Comparison of ENCODE assay signal across 15 mouse cellular contexts in genomic region chr4:129610026-129610425, GRCm38 (mm10). TPM values are rescaled to one million over a fixed set of nuclear protein-coding genes. Genes with fewer than 3 reads are reported as not detected.
DNase-seq lines count a peak whose midpoint lies in the region; ATAC-seq and TF ChIP-seq lines count a peak whose summit lies in the region.
"Had no signal": no experiment of that assay in that cellular context is flagged by ENCODE, and none has a peak within 500 bp of the region (broad histone marks: within the 10 kb centered on the region; RNA-seq: fewer than 3 reads in every experiment).

No protein-coding gene starts in this region.

- DNase-seq in cerebellum, adult 11-12 months, result peak; percentile 27
- DNase-seq in cerebellum, postnatal 10 days, result no peak
- DNase-seq in lung, adult 2 months, result no peak
- DNase-seq in induced T-regulatory cell, adult 2 months (ENCODE audit: low read depth), result peak; percentile 59
- peak; percentile 79 for DNase-seq in thymus, postnatal 4 days
- DNase-seq in kidney, adult 11 months, result no peak
- no peak for DNase-seq in layer of hippocampus, adult 2 months (ENCODE audit: low spot score in 2 of 2)
- DNase-seq: adrenal gland, adult 8-10 months; cerebellum, postnatal 25 days; kidney, postnatal 14 days; layer of hippocampus, postnatal 36 days had no signal

- H3K4me3 ChIP-seq in lung, embryonic 15.5 days, result no peak overlapping the region
- H3K4me3 ChIP-seq in lung, adult 2 months (replicated peaks; ENCODE audit: extremely low read depth, low read depth, low read length), result no peak overlapping the region
- H3K4me3 ChIP-seq in layer of hippocampus, adult 2 months, result no peak overlapping the region
- H3K4me3 ChIP-seq: heart, embryonic 13.5 days; midbrain, embryonic 12.5 days had no signal

- TF ChIP-seq POLR2A in lung, adult 2 months (IDR thresholded peaks at IDR 0.05; ENCODE audit: borderline replicate concordance, extremely low read depth, low read depth, low read length), result no peak

- peaks cover 10% of the 10 kb centered on the region; the same call in 1 of the 2 replicates for H3K4me1 ChIP-seq in lung, embryonic 15.5 days
- H3K4me1 ChIP-seq in lung, adult 2 months (ENCODE audit: control insufficient read depth, insufficient read depth, low read length), result no peaks in the 10 kb centered on the region
- H3K4me1 ChIP-seq: midbrain, embryonic 12.5 days had no signal

- 81% methylated on average over 4 of the region's 4 CpGs for WGBS in lung, embryonic 15.5 days
- WGBS in lung, adult 2 months, result 66% methylated on average over 4 of the region's 4 CpGs

- no peak overlapping the region for H3K27ac ChIP-seq in lung, embryonic 15.5 days
- H3K27ac ChIP-seq in layer of hippocampus, adult 2 months, result no peak overlapping the region
- H3K27ac ChIP-seq: heart, embryonic 13.5 days; midbrain, embryonic 12.5 days had no signal

- peaks cover 30% of the 10 kb centered on the region for H3K36me3 ChIP-seq in lung, embryonic 15.5 days

- no peaks in the 10 kb centered on the region for H3K27me3 ChIP-seq in lung, embryonic 15.5 days
- H3K27me3 ChIP-seq: heart, embryonic 13.5 days; midbrain, embryonic 12.5 days had no signal

- no peak for TF ChIP-seq CTCF in lung, adult 2 months (IDR thresholded peaks at IDR 0.05; ENCODE audit: insufficient read depth, low read length)
- TF ChIP-seq CTCF in layer of hippocampus, adult 2 months (conservative IDR thresholded peaks at IDR 0.05), result no peak

- ATAC-seq in lung, embryonic 15.5 days (ENCODE audit: borderline replicate concordance, extremely low read depth, low FRiP score, low TSS enrichment), result peak; percentile 20; the same call in 1 of the 2 replicates
- ATAC-seq: forebrain, embryonic 14.5 days had no signal

- no peak overlapping the region for H3K4me2 ChIP-seq in lung, embryonic 15.5 days
- H3K4me2 ChIP-seq: heart, embryonic 13.5 days; midbrain, embryonic 12.5 days had no signal

- no peaks in the 10 kb centered on the region for H3K9me3 ChIP-seq in lung, embryonic 15.5 days
- H3K9me3 ChIP-seq: heart, embryonic 13.5 days; midbrain, embryonic 12.5 days had no signal

- no peak overlapping the region for H3K9ac ChIP-seq in lung, embryonic 15.5 days
- H3K9ac ChIP-seq: heart, embryonic 13.5 days; midbrain, embryonic 12.5 days had no signal

RNA-seq across cellular contexts. Expression of gene Dcdc2b, which starts 4.0 kb away (rescaled TPM):
- polyA plus RNA-seq in lung, embryonic 15.5 days (2015; fragmentation: Nextera tagmentation; extraction: Ambion mirVana), result 1.5 and 2.1 TPM in 2 replicates
- polyA plus RNA-seq in lung, adult 2 months (2012; rRNA removed), result 16.0 and 17.8 TPM in 2 replicates
- 1 to 10 TPM; 5.7 to 7.4 TPM for total RNA-seq in layer of hippocampus, adult 2 months (2021)

RNA-seq across cellular contexts. Expression of gene Iqcc, which starts 8.9 kb away (rescaled TPM):
- polyA plus RNA-seq in lung, embryonic 15.5 days (2015; fragmentation: Nextera tagmentation; extraction: Ambion mirVana), result 29.8 and 30.6 TPM in 2 replicates
- 31.1 and 36.5 TPM in 2 replicates for polyA plus RNA-seq in lung, adult 2 months (2012; rRNA removed)
- total RNA-seq in layer of hippocampus, adult 2 months (2021), result 10 to 100 TPM; 31.5 to 34.3 TPM

RNA-seq across cellular contexts. Expression of gene Tmem234, which starts 9.6 kb away (rescaled TPM):
- polyA plus RNA-seq in lung, embryonic 15.5 days (2015; fragmentation: Nextera tagmentation; extraction: Ambion mirVana), result 187 and 191 TPM in 2 replicates
- 136 and 158 TPM in 2 replicates for polyA plus RNA-seq in lung, adult 2 months (2012; rRNA removed)
- 10 to 100 TPM; 83.1 to 86.2 TPM for total RNA-seq in layer of hippocampus, adult 2 months (2021)

RNA-seq across cellular contexts. Expression of gene Eif3i, which starts 9.6 kb away (rescaled TPM):
- polyA plus RNA-seq in lung, embryonic 15.5 days (2015; fragmentation: Nextera tagmentation; extraction: Ambion mirVana), result 259 and 262 TPM in 2 replicates
- polyA plus RNA-seq in lung, adult 2 months (2012; rRNA removed), result 148 and 197 TPM in 2 replicates
- 100 to 1,000 TPM; 117 to 120 TPM for total RNA-seq in layer of hippocampus, adult 2 months (2021)

RNA-seq across cellular contexts. Expression of gene Ccdc28b, which starts 13.7 kb away (rescaled TPM):
- 51.4 and 59.5 TPM in 2 replicates for polyA plus RNA-seq in lung, embryonic 15.5 days (2015; fragmentation: Nextera tagmentation; extraction: Ambion mirVana)
- polyA plus RNA-seq in lung, adult 2 months (2012; rRNA removed), result 20.6 and 34.1 TPM in 2 replicates
- 10 to 100 TPM; 70.2 to 81.0 TPM for total RNA-seq in layer of hippocampus, adult 2 months (2021)

Comparison
In these comparisons a context has a peak if more than half of its experiments do, and no peak if none do; other contexts are left out.
1. DNase-seq: peak in cerebellum, adult 11-12 months (single experiment), induced T-regulatory cell, adult 2 months (single experiment) and thymus, postnatal 4 days (single experiment); none in cerebellum, postnatal 10 days (0 of 2), lung, adult 2 months (single experiment), kidney, adult 11 months (single experiment) and layer of hippocampus, adult 2 months (0 of 2).